Mouse (Mus musculus) olfactory bulb, adult 2 months (tissue): ENCODE results near the gene Bcas3. TPM values are rescaled to one million over a fixed set of nuclear protein-coding genes. Genes with fewer than 3 reads are reported as not detected.

Experiments
- H3K27ac ChIP-seq: fragments of 200-500 bp; 2 replicates; pipeline ENCODE4 v1.5.1; 2012; ENCODE audit warnings: low read depth, low read length; ENCODE audit not compliant: insufficient read depth
- H3K4me1 ChIP-seq: fragments of 200-500 bp; 2 replicates; pipeline ENCODE4 v1.6.1; 2012; ENCODE audit warnings: low read length; ENCODE audit not compliant: control insufficient read depth, insufficient read depth
- H3K4me3 ChIP-seq: fragments of 200-500 bp; 2 replicates; pipeline ENCODE4 v1.5.1; 2012; ENCODE audit warnings: mild to moderate bottlenecking, low read depth, low read length, moderate library complexity; ENCODE audit not compliant: insufficient read depth
- CTCF ChIP-seq: fragments of 200-500 bp; IDR thresholded peaks from 2 replicates; pipeline ENCODE4 v1.5.1; 2012; ENCODE audit warnings: low read depth, mild to moderate bottlenecking, low read length, moderate library complexity; ENCODE audit not compliant: insufficient read depth
- POLR2A ChIP-seq: fragments of 200-500 bp; IDR thresholded peaks from 2 replicates; pipeline ENCODE4 v1.6.1; 2012; ENCODE audit warnings: mild to moderate bottlenecking, low read depth, low read length, moderate library complexity; ENCODE audit not compliant: insufficient read depth
- WGBS: fragments of 180-500 bp; shearing (Covaris S2); methylation state at CpG from one replicate; pipeline ENCODE4 v1.1.7; 2018; 5-methylcytosine and 5-hydroxymethylcytosine counted together
- polyA plus RNA-seq: library from polyadenylated mRNA; stranded (reverse); fragments of >200 nt; gene quantifications from 2 replicates; pipeline ENCODE4 v1.2.4, GENCODE M21; 2012; ENCODE audit warnings: low replicate concordance; ENCODE audit not compliant: missing spikeins, insufficient read depth, insufficient read length

Bcas3 gene
- polyA plus RNA-seq, 1 experiment, result not detected

DNA sequence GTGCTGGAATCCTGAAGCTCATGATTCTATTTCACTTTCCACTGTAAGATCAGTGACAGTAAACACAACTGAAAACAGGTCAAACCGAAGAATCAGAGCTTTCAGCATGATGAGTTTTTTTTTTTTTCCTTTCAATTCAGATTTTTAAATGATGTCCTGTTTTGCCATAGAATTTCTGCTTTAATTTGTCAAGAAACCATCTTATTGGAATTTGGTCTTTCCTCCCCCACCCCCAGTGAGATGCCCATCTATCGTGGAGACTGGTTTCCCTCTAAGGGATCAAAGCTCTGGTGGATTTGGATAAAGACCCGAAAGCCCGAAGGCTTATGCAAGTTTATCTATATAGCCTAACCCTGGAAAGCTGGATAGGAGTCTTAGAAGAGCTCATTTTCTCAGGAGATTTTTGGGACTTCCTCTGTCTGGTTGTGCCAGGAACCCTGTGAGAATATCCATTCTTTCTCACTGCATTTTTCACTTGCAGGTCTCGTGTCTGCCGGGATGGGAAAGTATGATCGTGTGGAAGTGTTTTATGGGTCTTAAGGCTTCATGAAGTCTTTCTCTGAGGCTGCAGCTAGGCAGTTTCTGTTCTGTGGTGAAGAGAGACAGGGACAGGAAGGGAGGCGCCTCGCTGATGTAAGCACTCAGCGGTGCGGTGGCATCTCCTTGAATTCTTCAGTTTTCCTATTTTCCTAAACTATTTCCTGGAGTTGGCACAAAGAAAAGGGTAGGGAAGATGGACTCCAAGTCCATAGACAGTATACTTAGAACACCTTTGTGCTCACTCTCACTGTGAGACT lies 173.2 kb downstream of the Bcas3 start:
- Histone ChIP-seq H3K27ac (no peak overlapping the region), H3K4me1 (peaks cover 4% of the 10 kb centered on the region), H3K4me3 (no peak overlapping the region)
- 80% methylated on average over 11 of the region's 11 CpGs for WGBS
- TF ChIP-seq POLR2A, result no peak
- no peak for TF ChIP-seq CTCF

DNA sequence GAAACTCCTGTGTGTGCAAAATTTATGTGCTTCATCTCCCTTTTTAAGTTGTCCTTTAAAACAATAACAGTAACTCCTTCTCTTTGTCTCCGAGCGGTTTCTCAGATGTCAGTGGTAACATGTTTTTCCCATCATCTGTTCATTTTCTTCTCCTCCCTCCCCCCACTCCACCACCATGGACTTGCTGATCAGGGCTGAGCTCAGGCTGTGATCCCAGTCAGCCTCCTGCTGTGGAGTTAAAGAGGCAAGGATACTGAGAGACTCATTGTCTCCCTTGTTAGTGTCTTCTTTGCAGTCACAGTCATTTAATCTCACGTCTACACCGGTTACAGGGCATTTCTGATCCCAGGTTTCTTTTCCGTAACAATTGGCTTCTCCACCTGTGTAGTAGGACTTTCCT lies 174.3 kb downstream of the Bcas3 start:
- H3K4me1 ChIP-seq, result peaks cover 4% of the 10 kb centered on the region
- H3K27ac ChIP-seq, result no peak overlapping the region
- TF ChIP-seq CTCF, result no peak
- TF ChIP-seq POLR2A, result no peak
- WGBS, result 87% methylated on average over 5 of the region's 5 CpGs
- no peak overlapping the region for H3K4me3 ChIP-seq

DNA sequence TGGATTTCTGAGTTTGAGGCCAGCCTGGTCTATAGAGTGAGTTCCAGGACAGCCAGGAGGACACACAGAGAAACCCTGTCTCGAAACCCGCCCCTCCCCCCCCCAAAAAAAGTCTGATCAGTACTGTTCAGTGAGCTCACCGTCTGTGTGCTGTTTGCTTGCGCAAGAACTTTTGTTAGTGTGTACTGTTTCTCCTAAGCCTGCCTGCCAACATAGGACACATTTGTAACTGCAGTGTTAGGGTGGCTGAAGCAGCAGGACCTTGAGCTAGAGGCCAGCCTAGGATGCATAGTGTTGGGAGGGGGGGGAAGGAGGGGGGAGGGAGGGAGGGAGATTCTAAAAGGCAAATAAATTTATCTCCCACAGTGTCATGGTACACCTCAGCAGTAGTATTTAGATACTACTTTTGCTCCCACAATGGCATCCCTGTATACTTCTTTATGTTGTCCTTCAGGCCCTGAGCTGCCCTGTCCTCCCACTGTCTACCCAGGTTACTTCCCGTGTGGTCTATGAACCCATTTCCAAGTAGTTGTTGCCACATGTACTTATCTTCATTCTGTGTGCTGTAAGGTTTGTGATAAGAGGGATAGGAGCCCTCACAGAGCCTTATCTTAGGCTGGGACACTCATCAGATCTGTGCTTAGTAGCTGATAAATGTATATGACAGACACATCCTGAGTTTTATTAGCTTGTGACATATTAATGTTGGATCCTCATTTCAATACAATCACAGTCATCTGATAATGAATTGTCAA lies 176.7 kb downstream of the Bcas3 start:
- H3K27ac ChIP-seq, result no peak overlapping the region
- WGBS, result 82% methylated on average over 5 of the region's 5 CpGs
- no peak overlapping the region for H3K4me3 ChIP-seq
- TF ChIP-seq POLR2A (no peak), CTCF (no peak)
- H3K4me1 ChIP-seq, result no peaks in the 10 kb centered on the region

DNA sequence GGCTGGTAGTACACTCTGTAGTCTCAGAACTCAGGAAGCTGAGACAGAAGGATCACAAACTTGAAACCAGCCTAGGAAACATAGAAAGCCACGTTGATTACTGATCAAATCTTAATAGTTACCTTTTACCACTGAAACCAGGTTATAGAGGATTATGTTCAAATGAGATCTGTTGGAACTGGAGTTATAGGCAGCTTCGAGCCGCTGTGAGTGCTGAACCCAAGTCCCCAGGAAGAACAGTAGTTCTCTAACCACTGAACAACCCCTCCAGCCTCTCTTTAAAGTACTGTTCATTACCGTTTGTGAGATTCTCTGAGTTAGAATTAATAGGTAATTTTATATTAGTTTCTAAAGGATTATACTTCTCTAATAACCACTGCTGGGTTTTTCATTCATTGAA lies 188.0 kb downstream of the Bcas3 start:
- Histone ChIP-seq H3K27ac (no peak overlapping the region), H3K4me3 (no peak overlapping the region), H3K4me1 (peaks cover 5% of the 10 kb centered on the region; the same call in 1 of the 2 replicates)
- 85% methylated on average over 4 of the region's 4 CpGs for WGBS
- no peak for TF ChIP-seq POLR2A
- TF ChIP-seq CTCF, result no peak

DNA sequence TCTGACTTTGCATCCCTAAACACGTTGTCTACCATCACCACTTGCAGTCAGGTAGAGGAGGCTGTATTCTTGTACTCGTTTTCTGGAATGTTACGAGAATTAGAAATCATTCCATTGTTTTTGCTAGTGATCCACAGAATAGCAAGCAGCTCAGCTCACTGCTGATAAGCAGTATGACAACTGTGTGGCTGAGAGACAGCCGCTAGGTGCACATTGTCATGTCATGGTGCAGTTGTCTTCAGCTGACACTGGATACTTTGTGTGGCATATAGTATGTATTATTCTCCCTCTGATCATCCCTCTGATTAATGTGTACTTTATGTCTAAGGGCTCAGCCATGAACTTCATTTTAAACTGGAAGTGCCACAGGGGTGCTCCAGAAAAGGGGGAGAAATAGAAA lies 190.3 kb downstream of the Bcas3 start:
- WGBS, result 90% methylated on average over 4 of the region's 4 CpGs
- Histone ChIP-seq H3K4me3 (no peak overlapping the region), H3K4me1 (peaks cover 5% of the 10 kb centered on the region; the same call in 1 of the 2 replicates), H3K27ac (no peak overlapping the region)
- TF ChIP-seq CTCF, result no peak

DNA sequence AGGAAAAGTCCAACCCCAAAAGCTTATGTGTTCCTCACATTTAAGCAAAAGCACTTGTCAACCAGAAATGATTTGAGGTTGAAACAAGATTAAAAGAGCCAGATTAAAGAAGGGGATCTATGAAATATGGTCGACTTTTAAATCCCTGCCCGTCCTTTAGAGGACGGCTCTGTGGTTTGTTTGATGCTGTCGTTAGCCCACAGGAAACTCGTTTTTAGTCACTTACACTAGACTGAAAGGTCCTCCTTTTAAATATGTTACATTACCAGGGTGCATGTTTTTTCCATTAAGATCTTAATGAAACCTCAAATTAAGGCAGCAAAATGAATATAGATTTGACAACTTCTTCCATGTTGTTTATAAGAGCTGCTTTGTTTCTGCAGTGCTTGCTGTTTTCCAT lies 192.6 kb downstream of the Bcas3 start:
- Histone ChIP-seq H3K4me3 (no peak overlapping the region), H3K4me1 (peaks cover 5% of the 10 kb centered on the region; the same call in 1 of the 2 replicates), H3K27ac (no peak overlapping the region)
- 81% methylated on average over 5 of the region's 5 CpGs for WGBS
- TF ChIP-seq POLR2A, result no peak
- no peak for TF ChIP-seq CTCF

DNA sequence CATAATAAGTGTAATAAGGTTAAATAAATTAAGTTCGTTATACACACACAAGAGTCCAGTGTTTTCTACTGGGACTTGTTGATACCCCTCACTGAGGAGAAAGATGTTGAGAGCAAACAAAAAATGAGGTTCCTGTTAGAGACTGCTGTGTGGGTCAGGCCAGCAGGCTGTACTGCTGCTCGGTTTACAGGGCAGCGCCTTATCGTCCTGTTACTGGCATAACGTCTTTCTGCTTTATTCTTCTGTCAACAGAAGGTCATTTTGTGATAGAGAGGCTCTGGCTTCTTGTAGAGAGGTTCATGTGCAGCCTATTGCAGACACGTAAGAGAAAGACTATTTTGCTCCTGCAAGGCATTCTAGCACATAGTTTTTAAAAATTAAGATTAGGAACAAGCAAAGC lies 195.0 kb downstream of the Bcas3 start:
- no peak overlapping the region for H3K4me3 ChIP-seq
- no peak for TF ChIP-seq POLR2A
- no peak for TF ChIP-seq CTCF
- H3K4me1 ChIP-seq, result no peaks in the 10 kb centered on the region
- 77% methylated on average over 6 of the region's 6 CpGs for WGBS
- no peak overlapping the region for H3K27ac ChIP-seq

DNA sequence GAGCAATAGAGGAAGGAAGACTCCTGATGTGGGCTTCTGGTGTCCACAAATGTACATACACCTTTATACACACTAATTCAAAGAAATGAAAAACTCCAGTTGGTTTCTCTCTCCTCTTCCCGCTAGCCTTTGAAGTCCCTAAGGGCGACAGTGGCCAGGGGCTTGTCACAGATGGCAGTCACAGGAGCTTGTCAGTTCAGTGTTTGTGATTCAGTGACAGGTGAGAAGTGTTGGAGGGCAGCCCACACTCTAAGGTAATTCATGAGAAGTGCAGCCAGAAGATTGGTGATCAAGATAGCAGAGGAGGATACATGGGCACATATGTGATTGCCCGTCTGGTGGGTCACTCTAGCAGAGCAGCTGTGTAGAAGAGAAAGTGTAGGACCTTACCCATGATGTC lies 196.7 kb downstream of the Bcas3 start:
- Histone ChIP-seq H3K27ac (no peak overlapping the region), H3K4me3 (no peak overlapping the region), H3K4me1 (no peaks in the 10 kb centered on the region)
- WGBS, result 94% methylated on average over 3 of the region's 3 CpGs
- no peak for TF ChIP-seq POLR2A
- TF ChIP-seq CTCF, result no peak

DNA sequence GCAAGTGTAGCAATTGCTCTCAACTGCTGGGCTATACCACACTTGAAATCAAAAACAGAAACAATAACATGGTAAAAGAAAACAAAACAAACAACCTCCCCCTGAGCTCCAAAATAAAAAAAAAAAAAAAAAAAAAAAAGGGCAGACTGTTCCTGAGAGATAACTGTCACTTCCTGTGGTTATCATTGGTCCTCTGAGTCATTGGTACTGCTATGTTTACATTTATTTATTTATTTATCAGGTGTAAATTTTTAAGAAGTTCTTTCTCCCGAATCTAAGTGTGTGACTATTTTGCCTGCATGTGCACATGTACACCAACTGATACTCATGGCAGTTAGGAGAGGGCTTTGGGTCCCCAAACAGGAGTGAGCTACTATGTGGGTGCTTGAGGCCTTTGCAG lies 202.1 kb downstream of the Bcas3 start:
- Histone ChIP-seq H3K4me3 (no peak overlapping the region), H3K4me1 (no peaks in the 10 kb centered on the region), H3K27ac (no peak overlapping the region)
- WGBS, result 83% methylated on average over 1 of the region's 1 CpGs
- TF ChIP-seq CTCF, result no peak
- TF ChIP-seq POLR2A, result no peak

DNA sequence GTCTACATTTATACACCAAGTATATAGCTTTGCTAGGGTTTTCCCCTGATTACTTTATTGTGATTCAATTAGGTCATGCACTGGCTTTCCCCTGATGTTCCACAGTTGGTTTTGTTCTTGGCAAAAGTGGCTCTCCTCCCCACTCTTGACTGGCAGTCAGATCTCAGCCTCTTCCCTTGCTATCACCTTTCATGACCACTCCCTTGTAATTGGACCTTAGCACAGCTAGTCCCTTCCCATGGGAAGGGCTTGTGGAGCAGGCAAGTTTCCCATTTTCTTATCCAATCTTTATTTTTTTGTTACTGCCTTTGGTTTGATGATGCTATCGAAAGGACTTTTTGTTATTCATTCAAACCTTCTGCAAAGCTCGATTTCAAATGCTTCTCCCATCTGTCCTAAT lies 202.8 kb downstream of the Bcas3 start:
- WGBS, result 63% methylated on average over 2 of the region's 2 CpGs
- TF ChIP-seq CTCF, result no peak
- TF ChIP-seq POLR2A, result no peak
- Histone ChIP-seq H3K27ac (no peak overlapping the region), H3K4me3 (no peak overlapping the region), H3K4me1 (no peaks in the 10 kb centered on the region)
